Mouse (Mus musculus) hindbrain, postnatal 0 days (tissue): ENCODE data around the gene Fbxw8. TPM values are rescaled to one million over a fixed set of nuclear protein-coding genes. Genes with fewer than 3 reads are reported as not detected.

Experiments used
- ATAC-seq: fragments of 200-750 bp; cut with Nextera tagmentation; 2 replicates; pipeline ENCODE4 v1.8.0; 2017; ENCODE audit warnings: mild to moderate bottlenecking, moderate TSS enrichment, moderate library complexity
- DNase-seq: peaks from one replicate; pipeline ENCODE4 v3.0.0-alpha.2; 2015; ENCODE audit warnings: low spot score
- H3K27ac ChIP-seq: fragments of 300-500 bp; sonication (generic); 2 replicates; pipeline ENCODE4 v1.5.1; 2014; ENCODE audit warnings: mild to moderate bottlenecking
- H3K27me3 ChIP-seq: fragments of 300-500 bp; sonication (generic); 2 replicates; pipeline ENCODE4 v1.6.1; 2014; ENCODE audit warnings: low read length, mixed read lengths; ENCODE audit not compliant: insufficient read depth
- H3K36me3 ChIP-seq: fragments of 300-500 bp; sonication (generic); 2 replicates; pipeline ENCODE4 v1.6.1; 2014; ENCODE audit warnings: low read length, mixed read lengths; ENCODE audit not compliant: insufficient read depth
- H3K4me1 ChIP-seq: fragments of 300-500 bp; sonication (generic); 2 replicates; pipeline ENCODE4 v1.6.1; 2014; ENCODE audit warnings: antibody characterized with exemption, low read length, mixed read lengths; ENCODE audit not compliant: insufficient read depth
- H3K4me2 ChIP-seq: fragments of 300-500 bp; sonication (generic); 2 replicates; pipeline ENCODE4 v1.6.1; 2014; ENCODE audit warnings: low read depth, mild to moderate bottlenecking, low read length, moderate library complexity, mixed read lengths
- H3K4me3 ChIP-seq: fragments of 300-500 bp; sonication (generic); 2 replicates; pipeline ENCODE4 v1.5.1; 2014; ENCODE audit warnings: low read length
- H3K9ac ChIP-seq: fragments of 300-500 bp; sonication (generic); replicated peaks from 2 replicates; pipeline ENCODE4 v1.6.1; 2014; ENCODE audit warnings: mild to moderate bottlenecking, low read length, moderate library complexity, mixed read lengths
- H3K9me3 ChIP-seq: fragments of 300-500 bp; sonication (generic); 2 replicates; pipeline ENCODE4 v1.6.1; 2016; ENCODE audit warnings: low read length, mixed read lengths
- CTCF ChIP-seq: IDR thresholded peaks from 2 replicates; pipeline ENCODE4 v1.5.1; 2016; ENCODE audit warnings: antibody characterized with exemption, control low read depth, low read depth
- WGBS: fragments of 180-500 bp; shearing (Covaris S2); extraction: QIAGEN DNeasy Blood & Tissue Kit; methylation state at CpG from one replicate; pipeline ENCODE4 v1.1.7; 2014; 5-methylcytosine and 5-hydroxymethylcytosine counted together
- polyA plus RNA-seq: library from polyadenylated mRNA; unstranded; fragments of >200 nt; fragmentation: Nextera tagmentation; extraction: Ambion mirVana; gene quantifications from 2 replicates; pipeline ENCODE4 v1.2.1, GENCODE M21; 2015
- total RNA-seq: library from RNA; depleted of rRNA; stranded (reverse); fragments of >200 nt; gene quantifications from 2 replicates; pipeline ENCODE4 v1.2.3, GENCODE M21; 2014

The Fbxw8 gene
- total and polyA plus RNA-seq, 2 experiments from 2014 or later: 18.0 to 57.5 TPM

DNA sequence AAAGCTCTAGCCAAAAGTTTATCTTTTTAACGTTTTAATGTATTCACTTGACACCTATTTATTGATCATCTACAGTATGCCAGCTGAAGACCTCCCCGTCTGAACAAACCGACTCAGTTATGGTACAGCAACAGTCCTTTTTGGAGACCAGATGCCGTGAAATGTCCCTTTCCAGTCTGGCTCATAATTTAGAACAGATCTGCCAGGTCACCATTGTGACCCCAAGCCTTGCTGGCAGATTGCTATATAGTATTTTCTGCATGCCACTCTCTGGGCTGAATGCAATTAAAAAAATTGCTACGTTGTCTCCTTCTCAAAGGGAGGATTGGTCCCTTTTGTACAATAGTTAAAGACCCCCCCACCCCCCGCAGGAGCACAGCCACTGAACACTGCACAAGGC, 33.1 kb upstream of the Fbxw8 start:
- Histone ChIP-seq H3K9me3 (no peaks in the 10 kb centered on the region), H3K4me1 (peaks cover 11% of the 10 kb centered on the region; the same call in 1 of the 2 replicates), H3K4me2 (no peak overlapping the region), H3K27ac (no peak overlapping the region), H3K27me3 (no peaks in the 10 kb centered on the region), H3K9ac (no peak overlapping the region), H3K36me3 (no peaks in the 10 kb centered on the region), H3K4me3 (no peak overlapping the region)
- WGBS: 60% methylated on average over 6 of the region's 6 CpGs
- no peak for TF ChIP-seq CTCF
- ATAC-seq (no peak), DNase-seq (no peak)

DNA sequence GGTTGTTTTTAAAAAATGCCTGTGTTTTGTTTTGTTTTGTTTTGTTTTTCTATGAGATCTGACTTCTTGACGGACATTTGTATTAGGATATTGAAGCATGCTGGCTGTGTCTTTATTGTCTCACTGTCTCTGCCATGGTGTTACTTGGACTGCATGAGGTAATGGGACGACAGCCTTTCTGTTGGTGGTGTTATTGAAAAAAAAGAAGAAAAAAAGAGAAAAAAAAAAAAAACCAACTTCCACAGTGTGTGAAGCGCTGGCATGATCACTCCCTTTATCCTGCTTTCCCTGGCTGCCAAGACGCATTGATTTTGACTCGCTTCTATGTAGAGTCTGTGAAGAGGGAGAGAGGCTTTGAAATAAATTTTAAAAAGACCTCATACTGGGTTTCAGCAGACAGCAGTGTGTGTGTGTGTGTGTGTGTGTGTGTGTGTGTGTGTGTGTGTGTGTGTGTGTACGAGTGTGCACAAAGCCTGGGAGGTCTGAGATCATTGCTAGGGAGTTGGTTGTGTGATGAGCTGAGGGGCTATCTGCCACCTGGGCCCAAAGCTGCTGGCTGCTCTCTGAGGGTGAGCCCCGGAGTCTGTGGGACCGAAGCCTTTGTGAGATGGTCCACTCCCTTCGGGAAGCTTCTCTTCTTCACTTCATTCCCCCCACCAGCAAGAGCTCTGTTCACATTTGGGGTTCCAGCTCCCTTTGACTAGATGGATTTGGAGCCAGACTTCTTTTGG, 31.8 kb upstream of the Fbxw8 start:
- WGBS: 43% methylated on average over 9 of the region's 9 CpGs
- peak; percentile 63 for DNase-seq
- H3K9me3 ChIP-seq: no peaks in the 10 kb centered on the region

DNA sequence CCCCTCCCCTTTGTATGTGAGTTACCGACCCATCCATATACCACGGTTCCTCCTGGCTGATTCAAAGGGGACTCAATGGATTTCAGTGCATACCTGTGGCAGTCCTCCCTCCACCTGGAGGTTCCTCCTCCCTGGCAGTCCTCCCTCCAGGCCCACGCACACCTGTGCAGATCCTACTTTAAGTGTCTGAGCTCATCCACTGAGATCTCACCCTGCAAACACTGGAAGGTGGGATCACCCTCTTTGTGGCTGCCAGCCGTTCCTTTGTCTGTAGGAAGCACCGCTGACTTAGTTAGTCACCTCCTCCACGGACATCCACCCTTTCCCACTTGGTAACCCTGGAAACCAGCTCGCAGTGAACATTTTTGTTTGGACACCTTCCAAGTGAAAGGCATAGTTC, 22.4 kb upstream of the Fbxw8 start:
- Histone ChIP-seq H3K27ac (no peak overlapping the region), H3K4me3 (no peak overlapping the region), H3K9me3 (no peaks in the 10 kb centered on the region), H3K9ac (no peak overlapping the region), H3K27me3 (peaks cover 13% of the 10 kb centered on the region), H3K4me2 (no peak overlapping the region), H3K4me1 (peaks cover 5% of the 10 kb centered on the region), H3K36me3 (no peaks in the 10 kb centered on the region)
- no peak for TF ChIP-seq CTCF
- ATAC-seq (no peak), DNase-seq (no peak)
- 63% methylated on average over 7 of the region's 7 CpGs for WGBS

More for the DNA sequence above, 31.8 kb upstream of the Fbxw8 start:
- ATAC-seq: peak; percentile 63
- peak overlapping the region; percentile 34 for H3K27ac ChIP-seq
- no peak for TF ChIP-seq CTCF
- peaks cover 9% of the 10 kb centered on the region; the same call in 1 of the 2 replicates for H3K4me1 ChIP-seq
- no peak overlapping the region for H3K4me2 ChIP-seq
- H3K9ac ChIP-seq: no peak overlapping the region
- no peak overlapping the region for H3K4me3 ChIP-seq
- no peaks in the 10 kb centered on the region for H3K27me3 ChIP-seq
- H3K36me3 ChIP-seq: no peaks in the 10 kb centered on the region

DNA sequence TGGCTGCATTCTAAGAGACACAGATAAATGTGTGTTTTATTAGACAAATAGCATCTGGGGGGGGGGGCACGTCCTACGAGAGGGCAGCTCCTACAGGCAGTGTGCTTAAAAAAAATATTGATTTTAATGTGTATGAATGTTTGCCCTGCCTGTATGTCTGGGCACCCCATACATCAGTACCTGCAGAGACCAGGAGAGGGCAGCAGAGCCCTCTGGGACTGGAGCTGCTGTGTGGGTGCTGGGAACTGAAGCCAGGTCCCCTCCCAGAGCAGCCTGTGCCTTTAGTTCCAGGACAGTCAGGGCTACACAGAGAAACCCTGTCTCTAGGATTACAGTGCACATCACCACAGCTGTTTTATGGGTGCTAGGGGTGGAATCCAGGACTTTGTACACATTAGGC, 19.9 kb upstream of the Fbxw8 start:
- no peaks in the 10 kb centered on the region for H3K9me3 ChIP-seq
- TF ChIP-seq CTCF: peak; percentile 54
- DNase-seq (no peak), ATAC-seq (no peak)
- peaks cover 8% of the 10 kb centered on the region for H3K4me1 ChIP-seq
- H3K27me3 ChIP-seq: peaks cover 20% of the 10 kb centered on the region
- no peak overlapping the region; the same call in 1 of the 2 replicates for H3K4me2 ChIP-seq
- H3K9ac ChIP-seq: no peak overlapping the region
- no peak overlapping the region for H3K4me3 ChIP-seq
- WGBS: 22% methylated on average over 2 of the region's 2 CpGs
- no peaks in the 10 kb centered on the region for H3K36me3 ChIP-seq
- H3K27ac ChIP-seq: no peak overlapping the region

DNA sequence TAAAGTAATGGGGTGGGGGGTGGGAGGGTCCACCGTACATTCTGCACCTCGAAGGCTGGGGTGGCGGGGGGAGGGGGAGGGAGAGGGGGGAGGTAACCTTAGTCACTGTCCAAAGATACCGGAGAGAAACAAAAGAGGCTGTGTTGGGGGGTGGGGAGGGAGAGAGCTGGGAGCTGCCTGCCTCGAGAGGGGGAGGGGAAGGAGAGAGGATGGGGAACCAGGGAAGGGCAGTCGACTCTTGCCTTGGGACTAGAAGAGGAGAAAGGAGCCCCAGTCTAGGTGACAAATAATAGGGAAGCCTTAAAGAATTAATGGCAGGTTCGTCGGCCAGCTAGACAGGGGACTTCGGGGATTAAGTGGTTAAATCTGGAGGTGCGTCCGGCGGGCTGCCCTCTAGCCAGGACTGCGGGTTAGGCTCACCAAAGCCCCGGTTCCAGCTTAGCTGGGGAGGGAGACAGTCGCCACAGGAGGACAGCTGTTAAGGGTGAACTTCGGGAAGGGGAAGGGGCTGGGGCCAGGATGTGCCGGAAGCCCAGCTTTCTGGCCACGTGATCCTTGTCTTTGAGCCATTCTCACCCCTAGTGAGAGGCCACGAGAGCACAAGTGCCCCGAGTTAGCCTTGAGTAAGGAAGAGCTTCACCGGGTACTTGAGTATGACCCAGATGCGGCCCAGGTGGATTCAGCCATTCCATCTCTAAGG, 19.2 kb upstream of the Fbxw8 start:
- Histone ChIP-seq H3K27me3 (peaks cover 20% of the 10 kb centered on the region), H3K36me3 (no peaks in the 10 kb centered on the region), H3K9ac (0 out of 2 replicates have a peak overlapping the region, but pooled peaks have one; percentile 5), H3K9me3 (no peaks in the 10 kb centered on the region), H3K4me3 (peak overlapping the region; percentile 20; the same call in 1 of the 2 replicates), H3K4me1 (peaks cover 8% of the 10 kb centered on the region), H3K4me2 (peak overlapping the region; percentile 55), H3K27ac (no peak overlapping the region)
- no peak for DNase-seq
- no peak for TF ChIP-seq CTCF
- 1% methylated on average over 22 of the region's 22 CpGs for WGBS
- ATAC-seq: no peak

DNA sequence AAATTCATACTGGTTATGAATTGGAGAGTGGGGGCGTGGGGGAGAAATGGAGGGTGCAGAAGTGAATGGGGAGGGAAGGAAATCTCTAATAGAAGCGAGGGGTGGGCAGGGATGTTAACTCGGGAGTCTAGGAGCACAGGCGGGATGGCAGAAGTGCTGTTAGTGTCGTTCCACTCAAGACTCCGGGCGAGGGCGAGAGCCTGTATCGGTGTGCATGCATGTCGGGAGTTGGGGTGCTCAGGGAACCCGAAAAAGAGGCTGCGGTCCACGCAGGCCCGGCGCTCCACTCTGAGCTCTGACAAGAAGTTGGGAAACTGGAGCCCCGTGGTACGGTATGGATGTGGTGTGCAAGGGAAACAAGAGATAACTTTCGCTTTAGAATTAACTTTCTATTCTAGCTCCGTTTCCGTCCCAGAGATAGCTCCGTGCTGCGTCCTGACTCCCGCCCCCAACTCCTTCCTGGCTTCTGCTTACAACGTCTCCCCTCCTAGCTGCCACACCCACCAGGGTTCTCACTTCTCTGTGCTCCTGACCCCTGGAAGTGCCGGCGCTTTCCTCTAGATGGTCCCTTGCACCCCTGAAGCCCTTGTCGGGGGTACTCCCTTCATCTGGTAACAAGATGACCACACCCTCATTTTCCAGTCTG, 16.9 kb upstream of the Fbxw8 start:
- Histone ChIP-seq H3K9ac (peak overlapping the region; percentile 1; the same call in 1 of the 2 replicates), H3K27ac (no peak overlapping the region), H3K9me3 (no peaks in the 10 kb centered on the region), H3K27me3 (peaks cover 20% of the 10 kb centered on the region), H3K4me1 (peaks cover 8% of the 10 kb centered on the region), H3K4me2 (peak overlapping the region; percentile 92), H3K4me3 (peak overlapping the region; percentile 57), H3K36me3 (no peaks in the 10 kb centered on the region)
- ATAC-seq: no peak
- 1% methylated on average over 27 of the region's 27 CpGs for WGBS
- TF ChIP-seq CTCF: no peak
- no peak for DNase-seq
